Mouse (Mus musculus) embryo, embryonic 9.5 days (tissue): ENCODE results near the gene Zfp597.
"Not testable (repeated sequence)": the region's sequence is repeated elsewhere in the genome, so short reads cannot be mapped to it uniquely, and the experiment has no call there.

Experiments
- DNase-seq: peaks from one replicate; pipeline ENCODE4 v3.0.0-alpha.2; 2017; ENCODE audit errors: extremely low spot score

Zfp597 gene

GRCm38 (mm10) chr16:3855776-3856175 lies 28.6 kb downstream of the Zfp597 start:
- DNase-seq = no peak

GRCm38 (mm10) chr16:3854437-3855182 lies 29.8 kb downstream of the Zfp597 start:
- DNase-seq = no peak

GRCm38 (mm10) chr16:3852586-3852985 lies 31.8 kb downstream of the Zfp597 start:
- DNase-seq = peak; percentile 34

- DNase-seq = not testable (repeated sequence)
Measured at GRCm38 (mm10) chr16:3851301-3851700, 33.1 kb downstream of the Zfp597 start.

- DNase-seq = no peak
Measured at GRCm38 (mm10) chr16:3848416-3848815, 35.9 kb downstream of the Zfp597 start.

GRCm38 (mm10) chr16:3847871-3848270 lies 36.5 kb downstream of the Zfp597 start:
- DNase-seq = no peak

- peak; percentile 93 for DNase-seq
Measured at GRCm38 (mm10) chr16:3846711-3847518, 37.4 kb downstream of the Zfp597 start, which contains the start of gene Zfp174. Gene Zfp174 (plus strand): TSS chr16:3847268.

- no peak for DNase-seq
Measured at GRCm38 (mm10) chr16:3843796-3844195, 40.6 kb downstream of the Zfp597 start.

- DNase-seq = no peak
Measured at GRCm38 (mm10) chr16:3842989-3843388, 41.4 kb downstream of the Zfp597 start.

- DNase-seq = no peak
Measured at GRCm38 (mm10) chr16:3839157-3839885, 45.0 kb downstream of the Zfp597 start.

GRCm38 (mm10) chr16:3835461-3835860 lies 48.9 kb downstream of the Zfp597 start:
- DNase-seq = no peak

- no peak for DNase-seq
Measured at GRCm38 (mm10) chr16:3830588-3831109, 53.7 kb downstream of the Zfp597 start, which contains the start of gene Olfr15. Gene Olfr15 (plus strand): TSS chr16:3830878.

- DNase-seq = no peak
Measured at GRCm38 (mm10) chr16:3829727-3830126, 54.6 kb downstream of the Zfp597 start.

GRCm38 (mm10) chr16:3828021-3828420 lies 56.3 kb downstream of the Zfp597 start:
- no peak for DNase-seq

- DNase-seq = no peak
Measured at GRCm38 (mm10) chr16:3820202-3820601, 64.2 kb downstream of the Zfp597 start.

GRCm38 (mm10) chr16:3814667-3815066 lies 69.7 kb downstream of the Zfp597 start:
- DNase-seq = not testable (repeated sequence)
